ENCODE assay signal across 1 mouse cellular context in genomic region chr13:21900870-21901565, GRCm38 (mm10). TPM values are rescaled to one million over a fixed set of nuclear protein-coding genes. Genes with fewer than 3 reads are reported as not detected.
"Had no signal": no experiment of that assay in that cellular context is flagged by ENCODE, and none has a peak within 500 bp of the region (broad histone marks: within the 10 kb centered on the region; RNA-seq: fewer than 3 reads in every experiment).

No protein-coding gene starts in this region.

RNA-seq across cellular contexts. Expression of gene Zfp184, which starts 43.9 kb away (rescaled TPM):
- polyA plus RNA-seq: inflammation-experienced regulatory T-cells, adult 6 months had no signal
